Mouse (Mus musculus) midbrain, embryonic 14.5 days (tissue): Measurements from ENCODE around the gene Tmem248. TPM values are rescaled to one million over a fixed set of nuclear protein-coding genes. Genes with fewer than 3 reads are reported as not detected.

Experiments
- ATAC-seq: fragments of 200-750 bp; cut with Nextera tagmentation; 2 replicates; pipeline ENCODE4 v1.8.0; 2017; ENCODE audit warnings: moderate number of reproducible peaks, moderate library complexity; ENCODE audit not compliant: low FRiP score, low TSS enrichment
- DNase-seq: peaks from one replicate; pipeline ENCODE4 v3.0.0-alpha.2; 2015
- H3K27ac ChIP-seq: fragments of 300-500 bp; sonication (generic); replicated peaks from 2 replicates; pipeline ENCODE4 v1.5.1; 2014; ENCODE audit warnings: mild to moderate bottlenecking, low read depth, low read length, moderate library complexity
- H3K27me3 ChIP-seq: fragments of 300-500 bp; sonication (generic); 2 replicates; pipeline ENCODE4 v1.6.1; 2014; ENCODE audit warnings: low read length, control low read depth, mixed read lengths; ENCODE audit not compliant: control insufficient read depth, insufficient read depth
- H3K36me3 ChIP-seq: fragments of 300-500 bp; sonication (generic); 2 replicates; pipeline ENCODE4 v1.6.1; 2014; ENCODE audit warnings: low read length, control low read depth; ENCODE audit not compliant: control insufficient read depth, insufficient read depth
- H3K4me1 ChIP-seq: fragments of 300-500 bp; sonication (generic); 2 replicates; pipeline ENCODE4 v1.6.1; 2014; ENCODE audit warnings: mild to moderate bottlenecking, antibody characterized with exemption, low read length, control low read depth; ENCODE audit not compliant: control insufficient read depth, insufficient read depth
- H3K4me2 ChIP-seq: fragments of 300-500 bp; sonication (generic); 2 replicates; pipeline ENCODE4 v1.6.1; 2014; ENCODE audit warnings: mild to moderate bottlenecking, low read length, moderate library complexity
- H3K4me3 ChIP-seq: fragments of 300-500 bp; sonication (generic); replicated peaks from 2 replicates; pipeline ENCODE4 v1.5.1; 2014; ENCODE audit warnings: low read depth, low read length
- H3K9ac ChIP-seq: fragments of 300-500 bp; sonication (generic); replicated peaks from 2 replicates; pipeline ENCODE4 v1.6.1; 2014; ENCODE audit warnings: mild to moderate bottlenecking, low read length, moderate library complexity
- H3K9me3 ChIP-seq: fragments of 300-500 bp; sonication (generic); 2 replicates; pipeline ENCODE4 v1.6.1; 2016; ENCODE audit warnings: low read length, control low read depth, mixed read lengths; ENCODE audit not compliant: control insufficient read depth
- WGBS: fragments of 180-500 bp; shearing (Covaris S2); extraction: QIAGEN DNeasy Blood & Tissue Kit; methylation state at CpG from one replicate; pipeline ENCODE4 v1.1.7; 2014; 5-methylcytosine and 5-hydroxymethylcytosine counted together
- polyA plus RNA-seq: library from polyadenylated mRNA; unstranded; fragments of >200 nt; fragmentation: Nextera tagmentation; extraction: Ambion mirVana; gene quantifications from 2 replicates; pipeline ENCODE4 v1.2.1, GENCODE M21; 2014

Gene Tmem248
- polyA plus RNA-seq, 1 experiment from 2014 or later: 29.5 TPM

GRCm38 (mm10) chr5:130181740-130182540 is 34.9 kb upstream of the Tmem248 start:
- DNase-seq: no peak
- no peak for ATAC-seq
- H3K4me2 ChIP-seq: no peak overlapping the region
- H3K9me3 ChIP-seq: no peaks in the 10 kb centered on the region
- H3K9ac ChIP-seq: no peak overlapping the region
- H3K4me1 ChIP-seq: no peaks in the 10 kb centered on the region
- H3K36me3 ChIP-seq: no peaks in the 10 kb centered on the region
- H3K27ac ChIP-seq: no peak overlapping the region
- WGBS: 91% methylated on average over 6 of the region's 6 CpGs
- no peak overlapping the region for H3K4me3 ChIP-seq
- H3K27me3 ChIP-seq: no peaks in the 10 kb centered on the region

GRCm38 (mm10) chr5:130182541-130182821 is 34.4 kb upstream of the Tmem248 start:
- ATAC-seq (no peak), DNase-seq (no peak)
- Histone ChIP-seq H3K27me3 (no peaks in the 10 kb centered on the region), H3K9me3 (no peaks in the 10 kb centered on the region), H3K4me1 (no peaks in the 10 kb centered on the region), H3K4me2 (no peak overlapping the region), H3K27ac (no peak overlapping the region), H3K36me3 (no peaks in the 10 kb centered on the region), H3K4me3 (no peak overlapping the region), H3K9ac (no peak overlapping the region)
- WGBS: 92% methylated on average over 3 of the region's 3 CpGs

- 91% methylated on average over 9 of the region's 9 CpGs for WGBS
- no peak overlapping the region for H3K4me3 ChIP-seq
- H3K27me3 ChIP-seq: no peaks in the 10 kb centered on the region
- no peak overlapping the region for H3K4me2 ChIP-seq
- no peaks in the 10 kb centered on the region for H3K4me1 ChIP-seq
- H3K9me3 ChIP-seq: no peaks in the 10 kb centered on the region
- no peak overlapping the region for H3K27ac ChIP-seq
- 0 out of 2 replicates have a peak, but pooled peaks cover 9% of the 10 kb centered on the region for H3K36me3 ChIP-seq
- DNase-seq (no peak), ATAC-seq (no peak)
- H3K9ac ChIP-seq: no peak overlapping the region
Observed at GRCm38 (mm10) chr5:130184193-130184856, 32.6 kb upstream of the Tmem248 start.

GRCm38 (mm10) chr5:130185312-130185711 is 31.6 kb upstream of the Tmem248 start:
- Histone ChIP-seq H3K4me3 (no peak overlapping the region), H3K27ac (no peak overlapping the region), H3K4me1 (no peaks in the 10 kb centered on the region), H3K36me3 (peaks cover 19% of the 10 kb centered on the region; the same call in 1 of the 2 replicates), H3K9ac (no peak overlapping the region), H3K9me3 (no peaks in the 10 kb centered on the region), H3K4me2 (no peak overlapping the region), H3K27me3 (no peaks in the 10 kb centered on the region)
- ATAC-seq (no peak), DNase-seq (no peak)
- 92% methylated on average over 6 of the region's 6 CpGs for WGBS

- Histone ChIP-seq H3K9me3 (no peaks in the 10 kb centered on the region), H3K27ac (no peak overlapping the region; the same call in 1 of the 2 replicates)
Observed at GRCm38 (mm10) chr5:130187383-130187782, 29.5 kb upstream of the Tmem248 start.

GRCm38 (mm10) chr5:130190909-130191308 is 26.0 kb upstream of the Tmem248 start:
- no peak overlapping the region for H3K4me2 ChIP-seq
- H3K9me3 ChIP-seq: no peaks in the 10 kb centered on the region
- 92% methylated on average over 6 of the region's 6 CpGs for WGBS
- H3K9ac ChIP-seq: no peak overlapping the region
- DNase-seq (no peak), ATAC-seq (no peak)
- no peaks in the 10 kb centered on the region for H3K4me1 ChIP-seq
- no peaks in the 10 kb centered on the region for H3K27me3 ChIP-seq
- no peak overlapping the region for H3K4me3 ChIP-seq
- no peak overlapping the region for H3K27ac ChIP-seq
- peaks cover 69% of the 10 kb centered on the region for H3K36me3 ChIP-seq

More at GRCm38 (mm10) chr5:130187383-130187782, 29.5 kb upstream of the Tmem248 start:
- Histone ChIP-seq H3K4me1 (no peaks in the 10 kb centered on the region), H3K4me2 (no peak overlapping the region), H3K36me3 (peaks cover 39% of the 10 kb centered on the region), H3K9ac (no peak overlapping the region), H3K27me3 (no peaks in the 10 kb centered on the region), H3K4me3 (no peak overlapping the region)
- 22% methylated on average over 7 of the region's 7 CpGs for WGBS
- ATAC-seq (no peak), DNase-seq (peak; percentile 60)

- DNase-seq (no peak), ATAC-seq (no peak)
- no peak overlapping the region for H3K4me3 ChIP-seq
- 94% methylated on average over 6 of the region's 6 CpGs for WGBS
- no peak overlapping the region for H3K27ac ChIP-seq
- no peaks in the 10 kb centered on the region for H3K9me3 ChIP-seq
- H3K36me3 ChIP-seq: peaks cover 69% of the 10 kb centered on the region
- no peaks in the 10 kb centered on the region for H3K27me3 ChIP-seq
- H3K4me1 ChIP-seq: no peaks in the 10 kb centered on the region
- no peak overlapping the region for H3K9ac ChIP-seq
- H3K4me2 ChIP-seq: no peak overlapping the region
Observed at GRCm38 (mm10) chr5:130191865-130192264, 25.0 kb upstream of the Tmem248 start.

GRCm38 (mm10) chr5:130192356-130192944 is 24.4 kb upstream of the Tmem248 start:
- 85% methylated on average over 2 of the region's 2 CpGs for WGBS
- ATAC-seq (no peak), DNase-seq (no peak)
- Histone ChIP-seq H3K36me3 (peaks cover 72% of the 10 kb centered on the region), H3K9me3 (no peaks in the 10 kb centered on the region), H3K27me3 (no peaks in the 10 kb centered on the region), H3K9ac (no peak overlapping the region), H3K4me2 (no peak overlapping the region), H3K27ac (no peak overlapping the region), H3K4me1 (no peaks in the 10 kb centered on the region), H3K4me3 (no peak overlapping the region)
